Mouse (Mus musculus): ENCODE measurements around the gene Nfatc4. TPM values are rescaled to one million over a fixed set of nuclear protein-coding genes. Genes with fewer than 3 reads are reported as not detected.
A peak's percentile ranks its signal among the peaks of the same experiment; 100 is the strongest.

Gene Nfatc4
- polyA plus RNA-seq, 1 experiment from 2014 or later, result not detected

DNA sequence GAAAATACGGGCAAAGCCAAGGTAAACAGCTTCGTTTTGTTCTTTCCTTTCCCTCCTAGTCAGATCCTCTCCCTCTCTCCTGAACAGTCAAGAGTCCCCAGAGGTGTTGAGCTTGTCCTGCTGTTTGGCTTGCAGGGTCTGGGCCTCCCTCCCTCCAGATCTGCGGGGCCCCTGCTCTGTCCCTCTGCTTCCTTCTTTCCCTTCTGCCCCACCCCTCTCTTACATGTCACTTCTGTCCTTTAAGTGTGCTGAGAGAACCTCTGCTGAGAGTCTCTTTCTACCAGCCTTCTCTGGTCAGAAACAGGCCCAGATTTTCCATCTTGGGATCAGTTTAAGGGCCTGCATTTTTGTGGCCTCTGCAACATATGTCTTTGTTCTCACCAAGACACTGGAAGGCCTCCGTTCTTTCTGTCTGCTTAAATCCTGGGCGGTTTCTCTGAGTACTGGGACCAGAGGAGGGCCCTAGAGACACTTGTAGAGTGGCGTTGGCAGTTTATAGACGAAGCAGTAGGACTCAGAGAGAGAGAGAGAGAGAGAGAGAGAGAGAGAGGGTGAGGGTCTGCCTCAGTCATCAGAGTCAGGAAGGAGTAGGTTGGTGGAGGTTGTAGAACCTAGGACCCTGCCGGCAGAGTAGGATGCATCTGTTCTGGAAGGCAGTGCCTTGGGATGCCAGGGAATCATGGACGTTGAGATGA is 31.6 kb downstream of the Nfatc4 start:
- H3K79me2 ChIP-seq (ENCODE audit: inconsistent target), result no peaks in the 10 kb centered on the region
- no peaks in the 10 kb centered on the region for H3K36me3 ChIP-seq (ENCODE audit: inconsistent target)
- peak overlapping the region; percentile 25 for H3K4me3 ChIP-seq (ENCODE audit: inconsistent target)
- WGBS (ENCODE audit: missing documents), result 20% methylated on average over 9 of the region's 9 CpGs
- H3K27ac ChIP-seq, result no peak overlapping the region

DNA sequence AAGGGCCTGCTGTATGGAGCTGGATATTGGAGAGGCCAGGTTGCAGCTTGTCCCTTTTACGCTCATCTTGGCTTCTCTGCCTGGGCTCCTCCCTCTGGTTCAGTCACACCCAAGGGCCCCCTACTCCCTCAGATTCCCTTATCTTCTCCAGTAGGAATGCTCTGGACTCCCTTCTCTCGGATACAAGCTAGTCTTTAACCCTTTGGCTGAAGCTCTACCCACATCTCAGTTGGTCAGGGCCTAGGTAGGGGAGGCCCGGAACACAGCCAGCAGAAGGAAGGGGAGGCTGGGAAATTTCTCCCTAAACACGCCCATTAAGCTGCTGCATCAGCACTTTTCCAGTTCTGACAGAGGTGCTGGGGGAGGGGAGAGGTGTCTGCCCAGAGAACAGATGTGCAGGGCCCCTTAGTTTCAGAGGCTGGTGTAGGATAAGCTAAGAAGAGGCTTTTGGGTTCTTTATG is 32.2 kb downstream of the Nfatc4 start:
- no peak overlapping the region for H3K27ac ChIP-seq
- H3K4me3 ChIP-seq (ENCODE audit: inconsistent target), result no peak overlapping the region
- 61% methylated on average over 3 of the region's 4 CpGs for WGBS (ENCODE audit: missing documents)
- H3K79me2 ChIP-seq (ENCODE audit: inconsistent target), result no peaks in the 10 kb centered on the region
- no peaks in the 10 kb centered on the region for H3K36me3 ChIP-seq (ENCODE audit: inconsistent target)

DNA sequence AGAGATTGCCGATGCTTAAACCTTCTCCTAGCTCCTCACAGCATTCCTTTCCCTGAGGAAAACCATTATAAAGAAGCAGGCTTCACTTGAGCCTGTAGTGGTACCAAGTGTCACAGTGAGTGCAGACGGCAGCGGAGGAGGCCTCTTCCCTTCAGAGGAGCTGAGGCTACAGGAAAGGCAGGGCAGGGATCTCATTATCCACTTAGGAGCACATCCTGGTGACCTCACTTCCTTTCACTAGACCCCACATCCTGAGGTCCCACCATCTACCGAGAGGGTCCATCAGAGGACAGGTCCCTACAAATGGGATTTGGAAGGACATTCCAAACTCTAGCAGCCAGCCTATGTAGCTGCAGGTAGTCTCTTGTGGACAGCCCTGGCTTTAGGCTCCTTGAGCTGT is 34.6 kb downstream of the Nfatc4 start:
- Histone ChIP-seq H3K36me3 (ENCODE audit: inconsistent target) (no peaks in the 10 kb centered on the region), H3K4me3 (ENCODE audit: inconsistent target) (no peak overlapping the region), H3K27ac (no peak overlapping the region), H3K79me2 (ENCODE audit: inconsistent target) (no peaks in the 10 kb centered on the region)
- WGBS (ENCODE audit: missing documents), result 90% methylated on average over 4 of the region's 4 CpGs

DNA sequence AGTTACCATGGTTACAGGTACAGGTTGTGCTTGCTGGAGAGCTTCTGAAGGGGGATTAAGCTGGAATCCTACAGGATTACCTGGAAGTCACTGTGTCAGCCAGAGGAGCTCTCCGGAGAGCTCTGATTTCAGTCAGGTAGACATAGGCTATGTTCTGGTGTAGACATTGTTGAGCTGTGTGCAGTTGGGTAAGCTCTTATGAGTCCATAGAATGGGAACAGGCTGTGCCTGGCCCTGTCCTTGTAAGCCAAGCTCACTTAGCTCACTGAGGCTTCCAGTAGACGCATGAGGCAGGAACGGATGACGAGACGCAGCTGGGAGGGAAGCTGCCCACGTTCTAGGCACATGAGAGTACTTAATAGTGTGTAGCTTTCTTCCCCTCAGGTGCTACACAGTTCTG is 39.2 kb downstream of the Nfatc4 start:
- Histone ChIP-seq H3K4me3 (ENCODE audit: inconsistent target) (no peak overlapping the region), H3K79me2 (ENCODE audit: inconsistent target) (no peaks in the 10 kb centered on the region), H3K36me3 (ENCODE audit: inconsistent target) (no peaks in the 10 kb centered on the region), H3K27ac (no peak overlapping the region)
- 89% methylated on average over 6 of the region's 6 CpGs for WGBS (ENCODE audit: missing documents)

DNA sequence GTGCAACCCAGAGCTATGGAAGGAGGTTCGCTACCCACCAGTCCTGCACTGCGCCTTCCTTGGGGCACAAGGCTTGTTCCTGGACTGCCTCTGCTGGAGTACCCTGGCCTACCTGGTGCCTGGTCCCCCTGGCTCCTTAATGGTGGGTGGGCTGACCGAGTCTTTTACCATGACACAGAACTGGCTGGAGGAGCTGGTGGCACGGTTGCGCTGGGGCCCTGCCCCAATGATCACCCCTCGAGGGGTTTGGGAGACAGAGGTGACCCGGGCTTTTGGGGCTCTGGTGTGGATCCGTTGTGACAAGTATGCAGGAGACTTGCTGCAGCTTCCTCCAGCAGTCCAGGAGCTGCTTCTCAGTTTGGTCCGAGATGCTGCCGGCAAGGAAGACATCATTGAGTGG is 40.0 kb downstream of the Nfatc4 start:
- no peaks in the 10 kb centered on the region for H3K79me2 ChIP-seq (ENCODE audit: inconsistent target)
- 97% methylated on average over 10 of the region's 10 CpGs for WGBS (ENCODE audit: missing documents)
- no peaks in the 10 kb centered on the region for H3K36me3 ChIP-seq (ENCODE audit: inconsistent target)

DNA sequence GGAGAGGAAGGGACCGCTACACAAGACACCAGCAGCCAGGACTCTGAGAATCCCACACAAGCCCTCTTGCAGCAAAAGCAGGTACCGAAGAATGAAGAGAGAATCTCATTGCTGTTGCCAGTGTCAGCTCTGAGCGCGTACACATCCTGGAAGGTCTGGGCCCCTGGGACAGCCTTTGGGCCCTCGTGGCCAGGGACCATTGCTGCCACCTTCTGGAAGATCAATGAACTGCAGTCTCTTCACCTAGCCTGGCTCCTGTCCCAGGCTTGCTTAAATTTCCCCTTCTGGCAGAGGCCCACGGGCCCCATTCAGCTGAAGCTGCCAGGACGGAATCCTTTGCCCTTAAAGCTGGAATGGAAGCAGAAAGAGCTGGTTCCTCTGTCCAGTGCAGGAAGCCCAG is 40.8 kb downstream of the Nfatc4 start:
- H3K27ac ChIP-seq, result no peak overlapping the region
- no peaks in the 10 kb centered on the region for H3K79me2 ChIP-seq (ENCODE audit: inconsistent target)
- no peak overlapping the region for H3K4me3 ChIP-seq (ENCODE audit: inconsistent target)
- 41% methylated on average over 7 of the region's 7 CpGs for WGBS (ENCODE audit: missing documents)
- H3K36me3 ChIP-seq (ENCODE audit: inconsistent target), result no peaks in the 10 kb centered on the region

More for the DNA sequence above, 40.0 kb downstream of the Nfatc4 start:
- H3K27ac ChIP-seq, result no peak overlapping the region
- no peak overlapping the region for H3K4me3 ChIP-seq (ENCODE audit: inconsistent target)

DNA sequence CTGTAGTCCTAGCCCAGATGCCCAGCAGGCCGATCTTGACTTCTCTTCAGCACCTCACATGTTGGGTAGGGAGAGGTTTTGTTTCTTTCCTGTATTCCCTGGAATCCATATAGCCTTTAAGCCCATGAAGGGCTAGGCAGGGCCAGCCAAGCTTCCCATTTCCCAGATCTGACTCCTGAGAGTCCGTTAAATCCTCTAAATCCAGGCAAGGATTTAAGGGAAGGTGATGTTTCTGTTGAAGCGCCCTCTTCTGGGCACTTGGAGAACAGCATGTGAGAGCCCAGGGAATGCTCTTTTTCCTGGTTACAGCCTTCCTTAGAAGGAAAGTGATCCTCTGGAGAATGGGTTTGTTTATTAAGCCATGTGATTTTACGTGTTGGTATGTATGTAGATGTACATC is 44.0 kb downstream of the Nfatc4 start:
- 49% methylated on average over 4 of the region's 4 CpGs for WGBS (ENCODE audit: missing documents)
- H3K27ac ChIP-seq, result no peak overlapping the region
- no peak overlapping the region for H3K4me3 ChIP-seq (ENCODE audit: inconsistent target)
- no peaks in the 10 kb centered on the region for H3K79me2 ChIP-seq (ENCODE audit: inconsistent target)
- H3K36me3 ChIP-seq (ENCODE audit: inconsistent target), result no peaks in the 10 kb centered on the region

DNA sequence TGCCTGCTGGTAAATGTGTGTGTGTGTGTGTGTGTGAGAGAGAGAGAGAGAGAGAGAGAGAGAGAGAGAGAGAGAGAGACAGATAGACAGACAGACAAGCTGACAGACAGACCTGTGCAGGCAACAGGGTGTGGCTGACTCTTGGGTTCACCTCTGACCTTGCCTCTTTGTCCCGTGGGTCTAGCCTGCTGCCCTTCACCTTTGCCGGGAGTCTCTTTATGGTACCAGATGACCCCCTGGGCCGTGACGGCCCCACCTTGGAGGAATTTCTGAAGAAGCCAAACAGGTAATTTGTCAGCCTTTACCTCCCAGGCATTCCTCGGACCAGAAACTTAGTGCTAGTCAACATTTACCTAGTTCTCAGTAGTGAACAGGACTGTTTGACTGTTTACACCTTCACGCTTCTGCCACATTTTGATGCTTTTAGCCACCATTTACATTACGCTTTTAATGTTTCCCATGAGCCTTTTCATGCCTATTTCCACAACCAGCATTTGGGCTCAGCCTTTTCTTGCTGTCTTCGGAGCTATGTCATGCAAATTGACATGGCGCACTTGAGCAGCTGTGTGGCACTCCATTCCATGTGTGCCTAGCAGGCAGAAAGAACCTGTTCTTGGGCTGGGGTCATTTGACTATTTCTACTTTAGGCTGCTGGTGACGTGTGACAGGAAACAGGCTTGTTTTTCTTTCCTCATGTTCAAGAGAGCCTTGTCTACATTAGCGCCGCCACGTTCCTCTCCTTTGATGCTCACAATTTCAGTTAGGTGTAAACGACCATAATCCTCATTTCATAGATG is 45.5 kb downstream of the Nfatc4 start:
- no peak overlapping the region for H3K27ac ChIP-seq
- H3K36me3 ChIP-seq (ENCODE audit: inconsistent target), result no peaks in the 10 kb centered on the region
- H3K79me2 ChIP-seq (ENCODE audit: inconsistent target), result no peaks in the 10 kb centered on the region
- 92% methylated on average over 14 of the region's 14 CpGs for whole genome bisulfite sequencing (ENCODE audit: missing documents)
- no peak overlapping the region for H3K4me3 ChIP-seq (ENCODE audit: inconsistent target)

DNA sequence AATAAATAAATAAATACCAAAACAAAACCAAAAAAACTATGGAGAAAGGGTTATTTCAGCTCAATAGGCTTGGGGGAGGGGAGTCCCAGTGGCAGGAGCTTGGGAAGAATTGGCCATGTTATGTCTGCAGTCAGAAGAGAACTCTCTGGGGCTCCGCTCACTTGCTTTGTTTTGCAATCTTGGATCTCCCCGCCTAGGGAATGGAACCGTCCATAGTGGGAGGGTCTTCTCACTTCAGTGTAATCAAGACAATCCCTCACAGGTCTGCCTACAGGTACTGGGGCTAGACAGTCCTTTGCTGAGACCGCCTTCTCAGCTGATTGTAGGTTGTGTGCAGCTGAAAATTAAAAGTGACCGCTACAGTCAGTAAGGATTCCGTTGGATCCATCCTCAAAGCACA is 46.6 kb downstream of the Nfatc4 start:
- no peaks in the 10 kb centered on the region for H3K79me2 ChIP-seq (ENCODE audit: inconsistent target)
- no peaks in the 10 kb centered on the region for H3K36me3 ChIP-seq (ENCODE audit: inconsistent target)
- no peak overlapping the region for H3K4me3 ChIP-seq (ENCODE audit: inconsistent target)
- 93% methylated on average over 6 of the region's 6 CpGs for WGBS (ENCODE audit: missing documents)
- H3K27ac ChIP-seq, result no peak overlapping the region

DNA sequence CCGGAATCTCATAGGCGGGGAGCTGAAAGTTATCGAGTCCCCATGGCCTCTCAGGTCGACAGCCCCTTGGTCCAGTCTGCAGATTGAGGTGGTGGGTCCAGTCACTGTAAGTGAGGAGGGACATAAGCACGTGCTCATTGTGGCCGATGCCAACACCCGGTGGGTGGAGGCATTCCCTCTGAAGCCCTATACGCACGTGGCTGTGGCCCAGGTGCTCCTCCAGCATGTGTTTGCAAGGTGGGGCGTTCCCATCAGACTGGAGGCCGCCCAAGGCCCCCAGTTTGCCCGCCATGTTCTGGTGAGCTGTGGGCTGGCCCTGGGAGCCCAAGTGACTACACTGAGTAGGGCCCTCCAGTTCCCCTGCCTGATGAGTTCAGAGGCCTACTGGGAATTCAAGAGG is 49.1 kb downstream of the Nfatc4 start:
- no peak overlapping the region for H3K27ac ChIP-seq
- WGBS (ENCODE audit: missing documents), result 90% methylated on average over 10 of the region's 12 CpGs
- H3K36me3 ChIP-seq (ENCODE audit: inconsistent target), result no peaks in the 10 kb centered on the region

DNA sequence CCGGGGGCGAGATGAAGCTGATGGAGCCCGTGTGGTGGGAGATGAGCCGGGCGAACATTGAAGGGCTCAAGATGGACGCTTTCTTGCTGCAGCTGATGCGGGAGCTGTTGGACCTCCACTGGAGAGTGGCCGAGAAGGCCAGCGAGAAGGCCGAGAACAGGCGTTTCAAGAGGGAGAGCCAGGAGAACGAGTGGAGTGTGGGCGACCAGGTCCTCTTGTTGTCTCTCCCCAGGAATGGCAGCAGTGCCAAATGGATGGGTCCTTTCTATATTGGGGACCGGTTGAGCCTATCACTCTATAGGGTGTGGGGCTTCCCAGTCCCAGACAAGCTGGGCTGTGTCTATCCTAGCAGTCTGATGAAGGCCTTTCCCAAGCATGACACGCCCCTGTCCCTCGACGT is 49.6 kb downstream of the Nfatc4 start:
- Histone ChIP-seq H3K4me3 (ENCODE audit: inconsistent target) (no peak overlapping the region), H3K36me3 (ENCODE audit: inconsistent target) (no peaks in the 10 kb centered on the region), H3K27ac (no peak overlapping the region), H3K79me2 (ENCODE audit: inconsistent target) (no peaks in the 10 kb centered on the region)
- WGBS (ENCODE audit: missing documents), result 95% methylated on average over 17 of the region's 17 CpGs

More for the DNA sequence above, 49.1 kb downstream of the Nfatc4 start:
- Histone ChIP-seq H3K79me2 (ENCODE audit: inconsistent target) (no peaks in the 10 kb centered on the region), H3K4me3 (ENCODE audit: inconsistent target) (no peak overlapping the region)

DNA sequence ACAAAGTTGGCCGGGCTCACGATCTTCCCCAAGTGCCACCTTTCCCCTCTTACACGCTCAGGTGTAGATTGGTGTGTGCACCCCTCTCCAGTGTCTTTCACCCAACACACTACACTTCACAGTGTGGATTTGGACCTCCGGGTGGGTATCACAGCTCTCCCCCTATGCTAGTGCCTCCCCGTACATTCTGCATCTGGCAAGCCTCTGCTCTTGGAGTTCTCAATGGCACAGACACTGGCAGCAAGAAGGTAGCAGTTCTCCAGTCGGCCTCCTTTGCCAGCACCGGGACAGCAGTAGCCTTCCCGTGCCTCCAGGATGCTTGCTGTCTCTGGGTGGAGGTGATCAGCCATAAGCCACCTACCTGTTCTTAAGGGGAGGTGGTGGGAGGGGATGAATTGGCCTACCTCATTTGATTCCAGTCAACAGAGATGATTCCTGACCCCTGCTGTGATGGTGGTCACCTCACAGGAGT is 50.3 kb downstream of the Nfatc4 start:
- 88% methylated on average over 8 of the region's 8 CpGs for WGBS (ENCODE audit: missing documents)

DNA sequence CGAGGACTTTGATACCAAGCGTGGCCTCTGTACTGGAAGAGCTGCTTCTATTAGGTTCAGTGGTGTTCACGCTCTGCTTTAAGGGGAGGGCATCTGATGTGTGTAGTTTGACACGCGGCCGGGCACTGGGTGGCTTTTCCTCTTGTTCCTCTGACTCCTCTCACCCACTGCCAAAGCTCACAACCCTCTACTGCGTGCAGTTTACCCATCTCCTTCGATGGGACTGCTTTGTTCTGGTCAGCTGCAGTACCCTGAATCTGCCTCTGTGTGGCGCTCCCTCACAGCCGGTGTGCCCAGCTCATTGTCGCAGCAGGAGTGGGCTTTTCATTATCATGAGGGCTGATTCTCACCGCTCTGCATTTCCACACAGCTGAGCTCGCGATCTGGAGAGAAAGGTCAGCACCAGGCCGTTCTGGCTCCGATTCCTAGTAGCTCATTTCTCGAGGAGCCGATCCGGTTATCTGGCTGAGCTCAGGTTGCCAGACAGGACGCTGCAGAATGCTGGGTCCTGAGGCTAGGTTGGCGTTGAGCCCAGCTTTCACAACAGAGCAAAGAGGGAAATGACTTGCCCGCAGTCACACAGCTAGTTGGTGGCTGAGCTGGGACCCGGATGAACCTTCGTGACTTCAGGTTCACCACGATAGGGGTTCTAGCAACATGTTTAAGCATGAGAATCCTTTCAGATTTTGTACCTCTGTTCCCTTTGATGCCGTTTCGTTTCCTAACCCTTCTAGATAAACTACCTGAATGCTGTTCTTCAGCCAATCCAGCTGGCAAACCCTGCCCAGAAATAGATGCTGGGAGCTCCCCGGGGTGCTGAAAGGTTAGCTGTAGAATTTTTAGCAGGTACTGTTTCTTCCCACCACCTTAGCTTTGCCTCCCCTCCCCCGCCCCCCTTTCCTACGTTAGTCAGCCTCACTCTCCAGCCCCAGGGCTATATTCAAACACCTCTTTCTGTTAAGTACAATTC is 51.1 kb downstream of the Nfatc4 start:
- Histone ChIP-seq H3K36me3 (ENCODE audit: inconsistent target) (no peaks in the 10 kb centered on the region), H3K27ac (no peak overlapping the region)
- WGBS (ENCODE audit: missing documents), result 14% methylated on average over 30 of the region's 30 CpGs

More for the DNA sequence above, 50.3 kb downstream of the Nfatc4 start:
- Histone ChIP-seq H3K36me3 (ENCODE audit: inconsistent target) (no peaks in the 10 kb centered on the region), H3K4me3 (ENCODE audit: inconsistent target) (no peak overlapping the region), H3K27ac (no peak overlapping the region), H3K79me2 (ENCODE audit: inconsistent target) (no peaks in the 10 kb centered on the region)

More for the DNA sequence above, 51.1 kb downstream of the Nfatc4 start:
- H3K4me3 ChIP-seq (ENCODE audit: inconsistent target), result no peak overlapping the region
- no peaks in the 10 kb centered on the region for H3K79me2 ChIP-seq (ENCODE audit: inconsistent target)
